Mouse (Mus musculus): ENCODE results near the gene Dnaaf5. TPM values are rescaled to one million over a fixed set of nuclear protein-coding genes. Genes with fewer than 3 reads are reported as not detected.

Gene Dnaaf5
- polyA plus RNA-seq, 1 experiment, result 13.9 TPM

GRCm38 (mm10) chr5:139141326-139141725 is 8.7 kb upstream of the Dnaaf5 start:
- DNase-seq (ENCODE audit: low read depth), result no peak

GRCm38 (mm10) chr5:139143890-139144289 is 6.1 kb upstream of the Dnaaf5 start:
- DNase-seq (ENCODE audit: low read depth), result no peak

GRCm38 (mm10) chr5:139145726-139146125 is 4.3 kb upstream of the Dnaaf5 start:
- DNase-seq (ENCODE audit: low read depth), result no peak

GRCm38 (mm10) chr5:139146476-139147075 is 3.4 kb upstream of the Dnaaf5 start:
- no peak for DNase-seq (ENCODE audit: low read depth)

- no peak for DNase-seq (ENCODE audit: low read depth)
These were observed 2.6 kb upstream of the Dnaaf5 start for GRCm38 (mm10) chr5:139147178-139148078.

- DNase-seq (ENCODE audit: low read depth), result no peak
These were observed 884 bp upstream of the Dnaaf5 start for GRCm38 (mm10) chr5:139149006-139149672.

- DNase-seq (ENCODE audit: low read depth), result no peak
These were observed 594 bp downstream of the Dnaaf5 start for GRCm38 (mm10) chr5:139150603-139151031.

GRCm38 (mm10) chr5:139160899-139161298 is 10.9 kb downstream of the Dnaaf5 start:
- DNase-seq (ENCODE audit: low read depth), result no peak

- no peak for DNase-seq (ENCODE audit: low read depth)
These were observed 11.6 kb downstream of the Dnaaf5 start for GRCm38 (mm10) chr5:139161632-139162031.

GRCm38 (mm10) chr5:139166781-139167361 is 16.8 kb downstream of the Dnaaf5 start:
- DNase-seq (ENCODE audit: low read depth), result no peak

GRCm38 (mm10) chr5:139167548-139167947 is 17.5 kb downstream of the Dnaaf5 start:
- DNase-seq (ENCODE audit: low read depth), result no peak

- no peak for DNase-seq (ENCODE audit: low read depth)
These were observed 21.9 kb downstream of the Dnaaf5 start for GRCm38 (mm10) chr5:139171929-139172328.

GRCm38 (mm10) chr5:139174141-139174540 is 24.1 kb downstream of the Dnaaf5 start:
- DNase-seq (ENCODE audit: low read depth), result no peak

- DNase-seq (ENCODE audit: low read depth), result no peak
These were observed 24.8 kb downstream of the Dnaaf5 start for GRCm38 (mm10) chr5:139174556-139175547.

GRCm38 (mm10) chr5:139178895-139179631 is 29.0 kb downstream of the Dnaaf5 start:
- DNase-seq (ENCODE audit: low read depth), result no peak

GRCm38 (mm10) chr5:139183131-139183530 is 33.1 kb downstream of the Dnaaf5 start:
- DNase-seq (ENCODE audit: low read depth), result no peak

- DNase-seq (ENCODE audit: low read depth), result no peak
These were observed 33.6 kb downstream of the Dnaaf5 start for GRCm38 (mm10) chr5:139183601-139184000.

- DNase-seq (ENCODE audit: low read depth), result no peak
These were observed 34.9 kb downstream of the Dnaaf5 start for GRCm38 (mm10) chr5:139184897-139185296.

GRCm38 (mm10) chr5:139189726-139190125 is 39.7 kb downstream of the Dnaaf5 start:
- no peak for DNase-seq (ENCODE audit: low read depth)

- no peak for DNase-seq (ENCODE audit: low read depth)
These were observed 40.9 kb downstream of the Dnaaf5 start for GRCm38 (mm10) chr5:139190958-139191357.
